Mouse (Mus musculus): ENCODE data around the gene Dnttip1. TPM values are rescaled to one million over a fixed set of nuclear protein-coding genes. Genes with fewer than 3 reads are reported as not detected.
"Not testable (repeated sequence)": the region's sequence is repeated elsewhere in the genome, so short reads cannot be mapped to it uniquely, and the experiment has no call there.

The Dnttip1 gene
- total and polyA plus RNA-seq, 2 experiments from 2014 or later = 24.7 to 54.2 TPM

GRCm38 (mm10) chr2:164795868-164796267, 50.1 kb downstream of the Dnttip1 start:
- Histone ChIP-seq H3K4me2 (ENCODE audit: low read depth, low read length, poor library complexity, severe bottlenecking) (no peak overlapping the region), H3K36me3 (ENCODE audit: insufficient read depth, low read length) (peaks cover 38% of the 10 kb centered on the region; the same call in 1 of the 2 replicates), H3K9me3 (ENCODE audit: low read length) (no peaks in the 10 kb centered on the region), H3K27ac (ENCODE audit: low read depth, low read length) (no peak overlapping the region), H3K4me1 (ENCODE audit: insufficient read depth, low read length) (no peaks in the 10 kb centered on the region), H3K9ac (replicated peaks; ENCODE audit: low read length, poor library complexity, severe bottlenecking) (no peak overlapping the region), H3K27me3 (ENCODE audit: insufficient read depth, low read length) (no peaks in the 10 kb centered on the region), H3K4me3 (ENCODE audit: low read depth, low read length) (no peak overlapping the region)
- WGBS = 88% methylated on average over 4 of the region's 4 CpGs
- no peak for TF ChIP-seq CTCF (IDR thresholded peaks at IDR 0.05)
- no peak for DNase-seq (ENCODE audit: low spot score)
- ATAC-seq (ENCODE audit: low FRiP score) = no peak

- not testable (repeated sequence) for H3K27ac ChIP-seq (ENCODE audit: low read depth, low read length); H3K9ac ChIP-seq (replicated peaks; ENCODE audit: low read length, poor library complexity, severe bottlenecking); H3K9me3 ChIP-seq (ENCODE audit: low read length); ATAC-seq (ENCODE audit: low FRiP score); DNase-seq (ENCODE audit: low spot score); H3K4me1 ChIP-seq (ENCODE audit: insufficient read depth, low read length); H3K4me3 ChIP-seq (ENCODE audit: low read depth, low read length); H3K27me3 ChIP-seq (ENCODE audit: insufficient read depth, low read length); H3K4me2 ChIP-seq (ENCODE audit: low read depth, low read length, poor library complexity, severe bottlenecking)
- 84% methylated on average over 6 of the region's 6 CpGs for WGBS
- peak; percentile 55 for TF ChIP-seq CTCF (IDR thresholded peaks at IDR 0.05)
- peaks cover 23% of the 10 kb centered on the region; the same call in 1 of the 2 replicates for H3K36me3 ChIP-seq (ENCODE audit: insufficient read depth, low read length)
Measured at GRCm38 (mm10) chr2:164798554-164798953, 52.8 kb downstream of the Dnttip1 start.

- TF ChIP-seq CTCF (IDR thresholded peaks at IDR 0.05) = no peak
- no peak overlapping the region for H3K9ac ChIP-seq (replicated peaks; ENCODE audit: low read length, poor library complexity, severe bottlenecking)
- ATAC-seq (ENCODE audit: low FRiP score) (no peak), DNase-seq (ENCODE audit: low spot score) (no peak)
- WGBS = 94% methylated on average over 13 of the region's 13 CpGs
- no peaks in the 10 kb centered on the region for H3K27me3 ChIP-seq (ENCODE audit: insufficient read depth, low read length)
- peaks cover 15% of the 10 kb centered on the region; the same call in 1 of the 2 replicates for H3K36me3 ChIP-seq (ENCODE audit: insufficient read depth, low read length)
- H3K4me2 ChIP-seq (ENCODE audit: low read depth, low read length, poor library complexity, severe bottlenecking) = no peak overlapping the region
- H3K9me3 ChIP-seq (ENCODE audit: low read length) = no peaks in the 10 kb centered on the region
- no peaks in the 10 kb centered on the region for H3K4me1 ChIP-seq (ENCODE audit: insufficient read depth, low read length)
- H3K27ac ChIP-seq (ENCODE audit: low read depth, low read length) = no peak overlapping the region
- H3K4me3 ChIP-seq (ENCODE audit: low read depth, low read length) = no peak overlapping the region
Measured at GRCm38 (mm10) chr2:164800252-164801004, 54.6 kb downstream of the Dnttip1 start.

GRCm38 (mm10) chr2:164803201-164803920, 57.6 kb downstream of the Dnttip1 start:
- H3K27me3 ChIP-seq (ENCODE audit: insufficient read depth, low read length) = no peaks in the 10 kb centered on the region
- H3K4me3 ChIP-seq (ENCODE audit: low read depth, low read length) = peak overlapping the region; percentile 73
- DNase-seq (ENCODE audit: low spot score) (no peak), ATAC-seq (ENCODE audit: low FRiP score) (no peak)
- H3K9ac ChIP-seq (replicated peaks; ENCODE audit: low read length, poor library complexity, severe bottlenecking) = peak overlapping the region; percentile 63; the same call in 1 of the 2 replicates
- H3K9me3 ChIP-seq (ENCODE audit: low read length) = no peaks in the 10 kb centered on the region
- no peak overlapping the region for H3K27ac ChIP-seq (ENCODE audit: low read depth, low read length)
- TF ChIP-seq CTCF (IDR thresholded peaks at IDR 0.05) = no peak
- WGBS = 93% methylated on average over 16 of the region's 16 CpGs
- H3K4me1 ChIP-seq (ENCODE audit: insufficient read depth, low read length) = no peaks in the 10 kb centered on the region
- peaks cover 5% of the 10 kb centered on the region; the same call in 1 of the 2 replicates for H3K36me3 ChIP-seq (ENCODE audit: insufficient read depth, low read length)
- peak overlapping the region; percentile 63 for H3K4me2 ChIP-seq (ENCODE audit: low read depth, low read length, poor library complexity, severe bottlenecking)

- whole genome bisulfite sequencing = 58% methylated on average over 1 of the region's 1 CpGs
- peak overlapping the region; percentile 73 for H3K4me3 ChIP-seq (ENCODE audit: low read depth, low read length)
- no peaks in the 10 kb centered on the region for H3K4me1 ChIP-seq (ENCODE audit: insufficient read depth, low read length)
- H3K36me3 ChIP-seq (ENCODE audit: insufficient read depth, low read length) = peaks cover 8% of the 10 kb centered on the region
- peak overlapping the region; percentile 63 for H3K4me2 ChIP-seq (ENCODE audit: low read depth, low read length, poor library complexity, severe bottlenecking)
- H3K9me3 ChIP-seq (ENCODE audit: low read length) = no peaks in the 10 kb centered on the region
- TF ChIP-seq CTCF (IDR thresholded peaks at IDR 0.05) = no peak
- H3K27me3 ChIP-seq (ENCODE audit: insufficient read depth, low read length) = no peaks in the 10 kb centered on the region
- ATAC-seq (ENCODE audit: low FRiP score) (no peak), DNase-seq (ENCODE audit: low spot score) (no peak)
- peak overlapping the region; percentile 63 for H3K9ac ChIP-seq (replicated peaks; ENCODE audit: low read length, poor library complexity, severe bottlenecking)
- H3K27ac ChIP-seq (ENCODE audit: low read depth, low read length) = peak overlapping the region; percentile 87; the same call in 1 of the 2 replicates
Measured at GRCm38 (mm10) chr2:164803921-164804313, 58.1 kb downstream of the Dnttip1 start.
